Mouse (Mus musculus) MEL (cell line): ENCODE results near the gene Extl1. TPM values are rescaled to one million over a fixed set of nuclear protein-coding genes. Genes with fewer than 3 reads are reported as not detected.

Experiments
- DNase-seq: peaks from one replicate; pipeline ENCODE4 v3.0.0; 2011; ENCODE audit warnings: low read depth, low spot score
- H3K27ac ChIP-seq: 2 replicates; pipeline ENCODE4 v1.5.1; 2012; ENCODE audit warnings: low read depth, mild to moderate bottlenecking, control low read depth, low read length, moderate library complexity; ENCODE audit not compliant: control insufficient read depth
- H3K27me3 ChIP-seq, 2 experiments: fragments of 150-350 bp in 1 of 2; sonication (generic) in 1 of 2; 2 replicates each; pipeline ENCODE4 v1.6.1; 2012; ENCODE audit warnings: low read length in 2 of 2, mild to moderate bottlenecking in 2 of 2, improper control_type of control experiment in 1 of 2, moderate library complexity in 1 of 2; ENCODE audit not compliant: insufficient read depth in 2 of 2, control insufficient read depth in 1 of 2
- H3K36me3 ChIP-seq, 2 experiments: 2 replicates each; pipeline ENCODE4 v1.6.1; 2012 to 2014; ENCODE audit warnings: low read length in 2 of 2, improper control_type of control experiment in 1 of 2, inconsistent platforms in 1 of 2, mild to moderate bottlenecking in 1 of 2; ENCODE audit not compliant: insufficient read depth in 2 of 2, control insufficient read depth in 1 of 2
- H3K4me1 ChIP-seq, 2 experiments: fragments of 150-350 bp in 1 of 2; sonication (generic) in 1 of 2; 2 replicates each; pipeline ENCODE4 v1.6.1; 2012; ENCODE audit warnings: low read length in 2 of 2, improper control_type of control experiment in 1 of 2, mild to moderate bottlenecking in 1 of 2; ENCODE audit not compliant: insufficient read depth in 2 of 2, control insufficient read depth in 1 of 2
- H3K4me3 ChIP-seq, 2 experiments: fragments of 150-350 bp in 1 of 2; sonication (generic) in 1 of 2; 2 replicates each; pipeline ENCODE4 v1.5.1; 2012; ENCODE audit warnings: low read depth in 2 of 2, low read length in 2 of 2, mild to moderate bottlenecking in 2 of 2, moderate library complexity in 2 of 2, control low read depth in 1 of 2, improper control_type of control experiment in 1 of 2; ENCODE audit not compliant: control insufficient read depth in 1 of 2, insufficient read depth in 1 of 2
- H3K79me2 ChIP-seq: 2 replicates; pipeline ENCODE4 v1.6.1; 2012; ENCODE audit warnings: mild to moderate bottlenecking, low read length, moderate library complexity; ENCODE audit not compliant: control insufficient read depth, poor library complexity, insufficient read depth
- H3K9ac ChIP-seq: 2 replicates; pipeline ENCODE4 v1.6.1; 2012; ENCODE audit warnings: low read depth, mild to moderate bottlenecking, control low read depth, low read length, moderate library complexity; ENCODE audit not compliant: control insufficient read depth, poor library complexity, severe bottlenecking
- H3K9me3 ChIP-seq: fragments of 150-350 bp; sonication (generic); replicated peaks from 2 replicates; pipeline ENCODE4 v1.6.1; 2012; ENCODE audit warnings: mild to moderate bottlenecking, low read length, improper control_type of control experiment, moderate library complexity; ENCODE audit not compliant: insufficient read depth
- ETS1 ChIP-seq: IDR thresholded peaks from 2 replicates; pipeline ENCODE4 v1.6.1; 2012; ENCODE audit warnings: low read depth, mild to moderate bottlenecking, inconsistent platforms, low read length, improper control_type of control experiment, moderate library complexity
- JUND ChIP-seq: IDR thresholded peaks from 2 replicates; pipeline ENCODE4 v1.6.1; 2011; ENCODE audit warnings: low read depth, mild to moderate bottlenecking, improper control_type of control experiment, low read length
- KAT2A ChIP-seq: conservative IDR thresholded peaks from 2 replicates; pipeline ENCODE4 v1.6.1; 2012; ENCODE audit warnings: low read depth, low read length, improper control_type of control experiment, inconsistent platforms
- MAFK ChIP-seq: IDR thresholded peaks from 2 replicates; pipeline ENCODE4 v1.6.1; 2011; ENCODE audit warnings: low read depth, mild to moderate bottlenecking, low read length, improper control_type of control experiment, borderline replicate concordance
- MAX ChIP-seq: IDR thresholded peaks from 2 replicates; pipeline ENCODE4 v1.6.1; 2011; ENCODE audit warnings: low read length, improper control_type of control experiment
- MEF2A ChIP-seq: IDR thresholded peaks from 2 replicates; pipeline ENCODE4 v1.6.1; 2014; ENCODE audit warnings: low read depth, mild to moderate bottlenecking, inconsistent platforms, low read length, improper control_type of control experiment; ENCODE audit not compliant: poor library complexity, insufficient replicate concordance, severe bottlenecking; ENCODE audit errors: extremely low read depth
- MYB ChIP-seq: IDR thresholded peaks from 2 replicates; pipeline ENCODE4 v1.6.1; 2011; ENCODE audit warnings: mild to moderate bottlenecking, low read depth, low read length, improper control_type of control experiment
- MYC ChIP-seq: IDR thresholded peaks from 2 replicates; pipeline ENCODE4 v1.6.1; 2011; ENCODE audit warnings: low read depth, mild to moderate bottlenecking, low read length, improper control_type of control experiment, moderate library complexity
- NELFE ChIP-seq: IDR thresholded peaks from 2 replicates; pipeline ENCODE4 v1.6.1; 2011; ENCODE audit warnings: low read depth, low read length, improper control_type of control experiment
- POLR2AphosphoS2 ChIP-seq: IDR thresholded peaks from 2 replicates; pipeline ENCODE4 v1.6.1; 2011; ENCODE audit warnings: low read length, improper control_type of control experiment
- POLR2AphosphoS5 ChIP-seq: IDR thresholded peaks from 2 replicates; pipeline ENCODE4 v1.6.1; 2012; ENCODE audit warnings: low read depth, borderline replicate concordance, mild to moderate bottlenecking, inconsistent platforms, low read length, moderate library complexity, mixed read lengths
- SMC3 ChIP-seq: IDR thresholded peaks from 2 replicates; pipeline ENCODE4 v1.6.1; 2011; ENCODE audit warnings: low read depth, low read length, improper control_type of control experiment
- TBP ChIP-seq: IDR thresholded peaks from 2 replicates; pipeline ENCODE4 v1.8.0; 2011; ENCODE audit warnings: low read depth, low read length, improper control_type of control experiment
- TCF12 ChIP-seq: IDR thresholded peaks from 2 replicates; pipeline ENCODE4 v1.6.1; 2014; ENCODE audit warnings: low read depth, mild to moderate bottlenecking, inconsistent platforms, low read length, improper control_type of control experiment, moderate library complexity
- UBTF ChIP-seq: IDR thresholded peaks from 2 replicates; pipeline ENCODE4 v1.6.1; 2012; ENCODE audit warnings: low read depth, mild to moderate bottlenecking, inconsistent platforms, low read length, improper control_type of control experiment, moderate library complexity, borderline replicate concordance; ENCODE audit not compliant: insufficient read depth
- USF2 ChIP-seq, 2 experiments: IDR thresholded peaks; 2 replicates each; pipeline ENCODE4 v1.6.1; 2011 to 2012; ENCODE audit warnings: improper control_type of control experiment in 2 of 2, low read length in 2 of 2, borderline replicate concordance in 1 of 2, inconsistent platforms in 1 of 2, low read depth in 1 of 2, mild to moderate bottlenecking in 1 of 2; ENCODE audit not compliant: insufficient read depth in 1 of 2
- ZC3H11A ChIP-seq: IDR thresholded peaks from 2 replicates; pipeline ENCODE4 v1.6.1; 2012; ENCODE audit warnings: low read depth, mild to moderate bottlenecking, inconsistent platforms, low read length, improper control_type of control experiment
- polyA plus RNA-seq, 2 experiments: library from polyadenylated mRNA; stranded (reverse) in 1 of 2; unstranded in 1 of 2; fragments of >175 nt in 1 of 2; fragments of >200 nt in 1 of 2; gene quantifications; 2 replicates each; pipeline versions ENCODE4 v1.2.1 to v1.2.4; 2012; ENCODE audit warnings: low replicate concordance in 2 of 2, low read depth in 1 of 2; ENCODE audit not compliant: insufficient read length in 2 of 2, insufficient read depth in 1 of 2, missing spikeins in 1 of 2
- total RNA-seq: library from RNA; depleted of rRNA; stranded (reverse); fragments of 300-350 nt; gene quantifications from 2 replicates; pipeline ENCODE4 v1.2.3, GENCODE M21; 2012

The Extl1 gene
- total and polyA plus RNA-seq, 3 experiments: 0.04 to 0.33 TPM; not detected in 1

DNA sequence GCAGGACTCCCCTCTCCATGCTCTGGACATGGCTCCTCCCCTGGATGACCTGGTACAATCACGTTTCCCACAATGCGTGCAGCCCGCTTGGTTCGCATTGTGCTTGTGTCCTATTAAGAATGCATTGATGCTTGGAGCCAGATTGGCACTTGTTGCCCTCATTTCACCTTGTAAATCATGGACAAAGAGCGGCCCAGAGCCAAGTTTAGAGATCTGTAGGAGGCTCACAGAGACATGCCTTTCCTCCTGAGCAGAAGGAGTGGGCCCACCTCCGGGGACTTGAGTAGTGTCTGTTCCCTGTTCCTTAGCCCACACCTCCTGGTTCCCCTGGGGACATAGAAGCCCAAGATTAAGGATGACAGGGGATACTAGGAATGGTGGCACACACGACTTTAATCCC is 40.3 kb upstream of the Extl1 start:
- TF ChIP-seq UBTF (no peak), MAFK (no peak), TBP (no peak), MAX (no peak), MYC (no peak), MEF2A (no peak), POLR2AphosphoS5 (no peak), MYB (no peak), TCF12 (no peak), ETS1 (no peak), KAT2A (no peak), POLR2AphosphoS2 (no peak), NELFE (no peak), JUND (no peak), ZC3H11A (no peak), USF2 (IDR thresholded peaks at IDR 0.05; ENCODE audit: borderline replicate concordance in 1 of 2, insufficient read depth in 1 of 2, low read depth in 1 of 2, low read length in 2 of 2) (no peak)
- Histone ChIP-seq H3K27me3 (no peaks in the 10 kb centered on the region), H3K4me1 (no peaks in the 10 kb centered on the region), H3K9me3 (no peaks in the 10 kb centered on the region), H3K36me3 (no peaks in the 10 kb centered on the region), H3K27ac (no peak overlapping the region), H3K79me2 (no peaks in the 10 kb centered on the region), H3K9ac (no peak overlapping the region), H3K4me3 (no peak overlapping the region)
- DNase-seq: no peak

DNA sequence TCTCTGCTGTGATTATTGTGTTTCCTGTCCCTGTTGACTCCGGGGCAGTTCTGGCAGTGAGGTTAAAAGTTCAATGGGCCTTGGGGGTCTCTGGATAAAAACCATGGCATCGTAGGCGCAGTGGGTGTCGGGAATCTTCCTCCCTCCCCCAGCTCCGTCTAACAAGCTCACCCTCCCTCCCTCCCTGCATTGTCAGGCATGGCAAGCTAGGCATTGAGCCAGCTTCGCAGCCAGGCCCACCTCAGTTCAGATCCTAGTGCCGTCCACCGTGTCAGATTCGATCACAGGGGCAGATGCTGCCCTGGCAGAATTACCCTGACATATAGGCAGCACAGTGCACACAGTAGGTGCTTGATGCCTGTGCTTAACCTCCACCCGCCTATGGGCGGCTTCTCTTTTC is 38.3 kb upstream of the Extl1 start:
- no peaks in the 10 kb centered on the region for H3K36me3 ChIP-seq
- H3K27me3 ChIP-seq: no peaks in the 10 kb centered on the region
- no peaks in the 10 kb centered on the region for H3K4me1 ChIP-seq
- no peak for TF ChIP-seq POLR2AphosphoS5
- H3K9ac ChIP-seq: no peak overlapping the region
- no peak overlapping the region for H3K27ac ChIP-seq
- no peak overlapping the region for H3K4me3 ChIP-seq
- no peak for DNase-seq
- no peaks in the 10 kb centered on the region for H3K9me3 ChIP-seq
- no peaks in the 10 kb centered on the region for H3K79me2 ChIP-seq

GRCm38 (mm10) chr4:134417111-134417510 is 33.5 kb upstream of the Extl1 start:
- no peak for TF ChIP-seq SMC3
- no peak for TF ChIP-seq TCF12
- Histone ChIP-seq H3K27ac (no peak overlapping the region), H3K4me3 (no peak overlapping the region), H3K9me3 (no peaks in the 10 kb centered on the region), H3K36me3 (no peaks in the 10 kb centered on the region), H3K79me2 (no peaks in the 10 kb centered on the region), H3K9ac (no peak overlapping the region), H3K4me1 (no peaks in the 10 kb centered on the region), H3K27me3 (no peaks in the 10 kb centered on the region)
- DNase-seq: no peak
